Mouse (Mus musculus): ENCODE data around the gene Tox3.

DNA sequence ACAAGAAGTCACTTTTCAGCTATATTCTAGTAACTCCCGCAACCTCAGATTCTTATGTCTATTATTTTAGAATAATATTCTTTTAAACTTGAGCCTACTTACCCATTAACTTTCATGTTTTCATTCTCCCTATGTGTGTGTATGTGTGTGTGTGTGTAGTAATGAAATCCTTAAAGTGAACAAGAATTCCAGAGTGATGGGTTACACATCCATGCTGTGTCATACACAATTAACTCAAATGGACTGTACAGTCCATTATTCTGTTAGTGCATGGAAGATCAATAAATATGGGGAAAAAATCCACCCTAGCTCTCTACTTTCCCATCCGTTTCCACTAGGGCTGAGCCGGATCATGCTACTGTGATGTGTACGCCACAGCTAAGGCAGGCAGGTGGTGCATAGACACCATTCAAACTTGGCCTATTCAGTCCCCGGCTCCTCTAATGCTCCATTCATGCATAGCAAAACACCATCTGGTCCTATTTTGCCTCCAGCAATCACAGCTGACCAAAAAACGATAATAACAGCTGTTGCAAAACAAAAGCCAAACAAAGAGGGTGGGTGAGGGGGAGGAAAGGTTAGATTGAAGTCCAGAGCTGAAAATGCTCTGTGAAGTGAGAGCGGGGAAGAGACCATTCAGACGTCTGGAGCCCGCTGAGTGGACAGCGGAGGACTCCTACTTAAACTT is 103.5 kb downstream of the Tox3 start:
- no peak for TF ChIP-seq CTCF (IDR thresholded peaks at IDR 0.05; ENCODE audit: low read depth)
- TF ChIP-seq EP300 (IDR thresholded peaks at IDR 0.05; ENCODE audit: low read depth): no peak
